Mouse (Mus musculus) A20 (cell line): ENCODE results near the gene Adcy9.

ENCODE experiments used
- DNase-seq: peaks from one replicate; pipeline ENCODE4 v3.0.0-alpha.2; 2011; ENCODE audit warnings: low read depth, low spot score

The Adcy9 gene

DNA sequence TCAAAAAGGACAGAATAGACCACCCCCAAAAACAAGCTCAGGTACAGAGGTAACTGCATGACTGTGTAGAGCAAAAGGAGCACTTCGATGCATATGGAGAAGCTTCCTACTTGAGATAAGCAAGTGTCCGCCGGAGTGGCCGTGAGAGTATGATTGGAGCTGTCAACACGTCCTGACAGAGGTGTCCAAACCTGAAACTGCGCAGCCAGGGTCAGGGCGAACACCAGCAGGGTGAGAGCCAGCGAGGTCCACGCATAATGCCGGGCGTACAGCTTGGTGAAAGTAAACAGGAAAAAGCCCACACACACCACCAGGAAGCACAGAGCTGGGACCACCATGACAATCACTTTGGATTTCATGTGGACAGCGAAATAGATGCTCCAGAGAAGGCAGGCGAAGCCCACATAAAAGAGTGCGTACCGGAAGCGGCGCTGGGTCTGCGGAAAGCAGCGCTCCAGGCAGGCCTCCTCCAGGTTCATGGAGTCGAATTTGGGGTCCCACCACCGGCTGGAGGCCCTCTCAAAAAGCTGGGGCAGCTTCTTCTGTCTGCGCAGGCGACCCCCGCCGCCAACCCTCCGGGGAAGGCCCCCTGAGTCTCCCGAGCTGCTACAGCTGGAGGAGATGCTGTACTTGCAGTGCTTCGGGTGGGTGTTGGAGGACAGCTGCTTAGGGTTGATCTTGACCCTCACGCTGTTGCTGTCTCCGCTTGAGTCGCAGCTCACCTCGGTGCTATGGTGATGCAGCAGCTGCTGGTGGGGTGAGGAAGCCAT, 1.3 kb downstream of the Adcy9 start:
- DNase-seq = no peak

DNA sequence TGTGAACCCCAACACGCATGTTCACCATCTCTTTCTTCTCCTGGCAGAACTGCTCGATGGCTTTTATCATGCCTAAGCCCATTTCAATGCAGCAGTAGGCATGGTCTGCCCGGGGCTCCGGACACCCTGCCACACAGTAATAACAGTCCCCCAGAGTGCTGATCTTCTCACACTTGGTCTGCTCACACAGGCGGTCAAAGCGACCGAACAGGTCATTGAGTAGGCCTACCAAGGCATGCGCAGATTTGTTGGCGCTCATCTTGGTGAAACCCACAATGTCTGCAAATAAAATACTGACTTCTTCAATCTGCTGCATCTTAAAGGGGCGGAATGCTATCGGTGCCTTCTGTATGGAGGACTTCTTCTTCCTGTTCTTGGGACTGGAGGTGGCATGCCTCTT, 2.2 kb downstream of the Adcy9 start:
- DNase-seq = no peak

DNA sequence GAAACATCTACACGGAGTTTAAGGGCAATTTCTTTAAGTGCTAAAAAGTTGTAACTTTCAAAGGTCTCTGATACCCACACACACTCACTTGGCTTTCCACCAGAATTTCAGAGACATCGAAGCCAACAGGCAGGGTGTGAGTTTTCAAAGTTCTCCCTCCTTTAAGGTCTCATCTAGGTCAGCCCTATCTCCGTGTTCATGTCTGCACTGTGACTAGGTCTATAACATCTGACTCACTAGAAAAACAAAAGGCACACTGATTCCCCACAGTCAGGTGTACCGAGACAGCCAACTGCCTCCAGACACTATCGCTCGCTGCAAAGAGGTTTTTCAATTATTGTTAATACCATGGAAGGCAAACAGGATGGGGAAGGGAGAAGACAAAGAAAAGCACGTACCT, 2.8 kb downstream of the Adcy9 start:
- no peak for DNase-seq

DNA sequence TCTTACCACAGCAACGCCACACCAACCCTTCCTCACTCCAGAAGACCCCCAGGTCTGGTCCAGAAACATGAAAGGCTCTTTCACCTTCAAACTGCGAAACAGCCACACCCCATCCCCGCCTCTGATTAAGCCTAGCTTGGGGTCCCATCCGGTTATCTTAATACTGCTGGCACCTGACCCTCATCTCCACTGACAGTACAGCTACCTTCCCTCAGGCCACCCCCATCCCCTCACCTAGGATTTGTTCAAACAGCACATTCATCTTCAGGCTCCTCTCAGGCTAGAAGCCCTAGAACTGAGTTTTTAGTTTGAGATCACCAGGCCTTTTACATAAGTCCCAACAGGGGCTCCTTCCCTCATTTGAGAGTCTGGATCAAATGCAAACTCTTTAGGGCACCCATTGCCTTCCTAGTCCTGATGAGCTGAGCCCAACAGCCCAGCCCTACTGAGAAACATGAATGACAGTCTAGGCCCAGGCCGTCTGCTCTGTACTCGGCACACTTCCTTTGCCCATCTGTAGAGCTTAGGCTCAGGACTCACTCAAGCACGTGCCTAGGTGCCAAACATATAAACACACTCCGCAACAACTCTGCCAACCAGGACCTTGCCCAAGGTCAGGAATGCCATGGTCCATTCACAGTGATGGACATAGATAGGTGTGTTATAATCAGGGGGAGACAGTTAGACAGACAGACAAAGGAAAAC, 5.3 kb downstream of the Adcy9 start:
- DNase-seq = no peak

DNA sequence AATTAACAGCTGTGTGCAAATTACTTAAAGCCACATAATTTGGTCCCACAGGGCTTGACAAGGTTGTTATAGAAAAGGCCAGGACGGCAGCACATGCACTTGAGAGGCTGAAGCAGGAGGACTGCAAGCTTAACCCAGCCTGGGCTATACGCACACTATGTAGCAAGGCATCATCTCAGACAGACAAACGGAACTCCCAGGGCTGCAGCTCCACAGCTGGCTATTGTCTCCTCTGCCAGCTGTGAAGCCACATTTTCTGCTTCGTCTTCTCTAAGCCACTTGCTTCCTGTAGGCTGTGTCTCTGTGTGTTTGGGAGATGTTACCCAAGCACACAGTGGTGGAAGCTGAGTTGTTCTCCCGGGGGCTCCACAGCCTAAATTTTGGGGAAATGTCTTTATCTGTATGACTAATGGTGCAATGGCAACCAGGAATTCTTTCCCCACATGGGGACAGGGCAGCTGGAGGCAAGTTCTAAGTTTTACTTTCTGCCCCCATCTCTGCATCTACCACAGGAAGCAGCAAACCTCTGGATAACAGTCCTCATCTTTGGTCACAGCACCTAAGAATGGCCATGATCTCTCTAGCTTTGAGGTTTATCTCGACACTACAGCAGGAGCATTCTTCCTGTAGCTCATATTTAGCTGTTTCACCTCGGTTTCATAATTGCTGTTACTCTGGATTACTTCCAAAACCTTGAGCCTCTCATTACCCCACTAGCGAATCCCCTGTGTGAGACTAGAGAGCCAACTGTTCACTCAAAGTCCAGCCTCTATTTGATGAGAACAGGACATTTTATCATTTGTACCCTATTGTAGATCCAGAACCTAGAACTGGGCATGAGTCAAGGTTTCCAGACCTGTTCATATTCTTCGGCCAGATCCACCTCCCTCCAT, 6.1 kb downstream of the Adcy9 start:
- no peak for DNase-seq

DNA sequence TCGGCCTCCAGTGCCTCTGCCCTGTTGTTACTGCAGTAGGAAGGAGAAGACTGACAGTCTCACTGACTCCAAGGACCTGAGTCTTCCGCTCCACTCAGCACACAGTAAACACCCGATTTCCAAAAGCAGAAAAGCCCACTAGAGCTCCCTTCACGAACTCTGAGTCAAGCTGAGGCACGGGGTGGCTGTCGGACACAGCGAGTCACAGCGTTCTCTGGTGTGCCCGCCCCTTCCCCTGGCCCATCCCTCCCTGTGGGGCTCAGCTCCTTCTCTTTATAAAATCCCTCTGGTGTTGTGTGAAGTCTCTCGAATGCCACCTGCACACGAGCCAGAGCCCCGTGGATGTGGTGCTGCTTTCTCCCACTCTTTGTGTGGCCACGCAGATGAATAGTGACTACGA, 7.0 kb downstream of the Adcy9 start:
- DNase-seq = no peak

DNA sequence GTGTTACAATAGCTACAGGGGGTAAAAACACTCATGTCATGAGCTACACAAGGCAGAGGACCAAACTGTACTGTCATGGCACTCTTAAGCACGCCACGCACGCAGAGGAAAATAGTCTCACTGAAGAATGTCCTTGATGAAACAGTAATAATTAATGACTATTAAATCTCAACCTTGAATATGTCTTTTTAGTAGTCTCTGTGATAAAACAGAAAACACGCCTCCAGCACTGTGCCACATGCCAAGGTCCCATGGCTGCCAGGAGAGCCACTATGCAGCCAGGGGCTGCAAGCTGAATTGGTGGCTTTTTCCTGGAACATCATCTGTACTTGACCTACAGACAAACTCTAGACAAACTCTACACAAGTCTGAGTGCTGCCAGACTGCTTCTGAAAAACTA, 8.0 kb downstream of the Adcy9 start:
- no peak for DNase-seq

DNA sequence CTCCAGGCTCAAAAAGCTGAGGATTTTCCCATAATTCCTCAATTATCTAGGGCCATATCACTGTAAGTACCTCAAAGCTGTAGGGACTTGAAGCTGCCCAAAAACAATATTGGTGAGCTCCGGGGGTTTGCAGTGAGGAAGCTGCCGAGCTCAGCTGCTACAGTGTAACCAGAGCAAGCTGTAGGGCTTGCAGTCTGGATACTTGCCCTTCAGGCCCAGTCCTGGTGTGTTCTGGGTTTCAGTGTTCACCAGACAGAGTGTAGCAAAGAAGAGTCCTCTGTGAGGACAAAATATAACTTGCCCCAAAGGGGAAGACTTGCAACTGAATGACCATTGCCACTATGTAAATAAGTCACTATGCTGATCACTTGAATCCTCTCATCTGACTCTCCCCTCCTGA, 9.0 kb downstream of the Adcy9 start:
- no peak for DNase-seq

DNA sequence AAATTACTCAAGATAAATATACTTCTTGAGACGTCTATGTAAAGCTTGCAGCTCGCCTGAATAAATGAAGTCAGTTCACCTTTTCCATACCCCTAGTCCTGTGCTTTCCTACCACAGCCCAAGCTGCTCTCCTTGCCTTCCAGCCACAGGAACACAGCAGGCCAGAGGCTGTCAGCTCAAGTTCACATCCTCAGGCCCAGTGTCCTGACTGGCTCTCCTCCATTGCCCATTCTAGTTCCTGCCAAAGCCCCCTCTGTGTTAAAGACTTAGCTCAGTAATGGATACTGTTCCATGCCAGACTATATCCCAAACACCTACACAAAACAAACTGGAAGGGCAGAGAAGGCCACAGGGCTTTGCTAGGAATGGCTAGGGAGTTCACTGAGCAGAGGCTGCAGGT, 12.8 kb downstream of the Adcy9 start:
- DNase-seq = no peak

DNA sequence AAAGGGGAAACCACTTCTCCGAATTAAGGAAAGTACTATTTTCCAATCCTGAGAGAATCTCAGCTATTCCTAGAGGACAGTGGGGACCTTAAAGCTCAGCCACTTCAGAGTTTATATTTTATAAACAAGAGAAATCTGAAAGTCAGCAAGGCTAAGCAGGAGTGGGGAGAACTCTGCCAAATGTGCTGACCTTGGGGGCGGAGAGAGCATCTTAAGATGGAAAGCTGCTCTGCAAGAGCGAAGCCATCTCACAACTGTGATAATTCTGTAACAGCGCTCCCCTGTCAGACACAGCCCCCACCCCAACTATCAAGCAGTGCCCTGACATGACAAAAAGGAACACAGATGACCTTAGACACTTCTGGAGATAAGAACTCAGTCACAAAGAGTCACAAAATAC, 13.6 kb downstream of the Adcy9 start:
- no peak for DNase-seq

DNA sequence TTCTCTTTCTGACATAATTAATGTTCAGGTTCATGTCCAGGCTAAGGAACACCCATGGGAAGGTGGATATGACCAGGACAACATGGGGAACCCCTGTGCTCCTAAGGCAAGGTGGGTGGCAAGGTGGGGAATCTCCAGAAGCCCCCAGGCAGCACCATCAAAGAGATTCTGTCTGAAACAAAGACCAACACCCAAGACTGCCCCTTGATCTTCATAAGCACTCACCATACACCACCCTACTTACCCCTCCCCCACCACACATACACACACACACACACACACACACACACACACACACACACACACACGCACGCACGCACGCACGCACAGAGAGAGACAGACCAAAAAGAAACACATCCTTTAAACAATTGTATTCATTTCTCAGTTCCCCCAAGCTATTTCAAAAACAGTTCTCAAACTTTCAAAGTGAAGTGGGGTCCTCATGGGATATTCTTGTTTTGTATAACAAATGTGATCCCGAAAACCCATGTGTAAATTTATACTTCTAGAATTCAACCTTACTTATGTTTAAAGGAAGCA, 14.2 kb downstream of the Adcy9 start:
- DNase-seq = no peak

DNA sequence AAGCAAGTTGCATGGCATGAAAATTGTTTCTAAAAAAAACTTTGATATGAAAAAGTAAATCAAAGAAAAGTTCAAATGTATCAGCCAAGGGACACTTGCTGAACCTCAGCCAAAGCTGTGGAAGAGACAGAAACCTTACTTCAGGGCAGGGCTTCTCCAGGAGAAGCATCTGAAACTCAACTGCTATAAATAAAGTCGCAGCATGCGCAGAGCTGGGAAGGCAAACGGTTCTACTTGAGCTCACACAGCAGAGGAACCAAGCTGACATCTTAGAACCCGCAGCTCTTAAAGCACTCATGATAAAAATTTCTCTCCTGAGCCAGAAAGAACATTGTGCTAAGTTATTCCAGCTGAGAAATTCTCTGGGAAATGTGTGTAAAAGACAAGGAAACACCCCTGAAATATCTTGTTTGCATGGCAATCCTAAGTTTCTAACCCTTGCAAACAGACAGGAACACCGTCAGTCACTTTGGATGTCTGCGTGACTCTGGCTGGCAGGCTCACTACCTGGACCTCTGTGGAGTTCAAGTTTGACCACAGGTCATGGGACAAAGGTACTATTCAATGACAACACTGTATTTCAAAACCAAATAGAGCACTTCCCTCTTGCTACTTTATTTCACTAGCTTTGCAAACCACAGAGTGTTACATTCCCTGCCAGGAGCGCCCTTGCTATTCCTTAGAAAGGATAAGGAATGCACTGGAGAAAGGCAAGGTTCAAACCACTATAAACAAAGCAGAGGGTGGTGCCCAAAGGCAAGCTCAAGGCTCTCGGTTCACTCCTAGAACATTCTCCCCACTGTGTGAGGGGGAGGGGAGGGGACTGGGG, 15.2 kb downstream of the Adcy9 start:
- DNase-seq = no peak

DNA sequence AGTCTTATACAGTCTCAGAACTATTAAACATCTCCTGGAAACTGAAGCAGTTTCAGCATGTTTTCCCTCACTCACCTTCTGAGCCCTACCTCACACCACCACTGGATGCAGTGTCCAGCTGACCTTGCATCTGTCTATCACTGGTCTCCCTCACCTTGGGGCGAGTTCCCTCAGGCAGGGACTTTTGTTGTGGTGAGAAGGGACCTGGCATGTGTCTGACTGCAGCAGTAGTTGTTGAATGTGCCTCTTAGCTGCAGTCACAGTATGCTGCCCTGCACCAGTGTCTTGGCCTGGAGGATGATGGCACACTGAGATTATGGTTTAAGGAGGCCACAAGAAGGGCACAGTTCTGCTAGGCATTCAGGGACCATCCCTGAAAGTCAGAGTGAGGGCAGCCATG, 19.2 kb downstream of the Adcy9 start:
- no peak for DNase-seq

DNA sequence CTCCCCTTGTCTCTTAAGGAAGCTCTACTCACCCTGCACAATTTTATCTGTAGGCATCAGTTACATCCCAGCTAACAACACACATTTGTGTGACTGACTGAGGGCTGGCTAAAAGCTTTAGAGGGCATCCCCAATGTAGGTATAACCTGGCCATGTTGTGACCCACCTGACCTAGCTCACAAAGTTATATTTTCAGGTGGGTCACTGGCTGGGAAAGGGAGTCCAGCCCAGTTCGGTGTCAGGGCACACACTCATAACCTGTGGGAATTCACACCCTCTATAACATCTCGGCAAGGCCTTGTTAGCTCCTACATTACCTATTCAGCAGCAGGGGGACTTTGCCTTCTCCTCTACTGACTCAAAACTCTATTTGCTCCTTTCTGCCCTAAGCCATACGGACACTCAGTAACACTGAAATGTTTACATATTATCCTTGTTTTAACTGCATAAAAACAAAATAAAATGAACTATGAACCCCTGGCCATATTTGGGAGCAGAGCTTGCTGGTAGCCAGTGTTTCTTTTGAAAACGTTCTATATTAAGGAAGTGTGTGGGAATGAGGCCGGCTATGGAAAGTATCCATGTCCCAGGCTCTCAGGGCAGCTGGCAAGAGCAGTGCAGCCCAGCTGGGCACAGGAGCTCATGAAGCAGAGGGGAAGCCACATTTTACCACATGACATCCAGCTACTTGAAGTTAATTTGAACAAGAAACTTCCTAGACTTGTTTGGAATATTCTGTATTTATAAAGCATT, 20.7 kb downstream of the Adcy9 start:
- DNase-seq = no peak

DNA sequence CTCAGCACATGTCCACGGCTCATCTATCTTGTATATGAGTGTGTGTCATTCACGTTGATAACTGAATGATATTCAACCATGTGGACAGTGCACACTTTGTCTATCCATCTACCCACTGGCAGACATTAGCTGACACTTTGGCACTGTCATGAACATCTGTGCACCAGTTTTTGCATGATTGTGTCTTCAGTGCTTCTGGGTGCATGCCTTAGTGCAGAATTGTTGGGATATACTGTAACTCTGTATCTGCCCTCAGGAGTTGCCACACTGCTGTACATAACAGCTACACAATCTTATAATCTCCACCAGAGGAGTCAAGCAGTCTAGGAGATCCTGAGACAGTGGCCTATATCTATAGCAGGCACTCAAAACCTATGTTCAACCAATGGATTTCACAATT, 21.5 kb downstream of the Adcy9 start:
- DNase-seq = no peak

DNA sequence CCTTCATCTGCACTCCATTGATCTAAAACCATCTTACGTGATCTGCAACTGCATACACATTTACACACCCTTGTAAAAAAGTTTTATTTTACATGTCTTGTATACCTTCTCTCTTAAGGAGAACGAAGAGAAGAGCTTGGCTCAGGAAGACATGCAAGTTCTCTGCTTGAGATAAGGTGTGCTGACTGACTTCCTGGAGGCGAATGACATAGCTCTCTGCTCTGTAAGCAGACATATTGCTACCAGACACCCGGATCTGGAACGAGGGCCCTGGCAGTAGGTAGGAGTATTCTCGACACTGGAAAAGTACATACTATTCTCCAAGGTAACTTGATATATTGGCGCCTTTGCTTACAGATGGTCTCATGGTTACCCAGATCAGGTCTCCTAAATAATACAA, 22.7 kb downstream of the Adcy9 start:
- DNase-seq = no peak

DNA sequence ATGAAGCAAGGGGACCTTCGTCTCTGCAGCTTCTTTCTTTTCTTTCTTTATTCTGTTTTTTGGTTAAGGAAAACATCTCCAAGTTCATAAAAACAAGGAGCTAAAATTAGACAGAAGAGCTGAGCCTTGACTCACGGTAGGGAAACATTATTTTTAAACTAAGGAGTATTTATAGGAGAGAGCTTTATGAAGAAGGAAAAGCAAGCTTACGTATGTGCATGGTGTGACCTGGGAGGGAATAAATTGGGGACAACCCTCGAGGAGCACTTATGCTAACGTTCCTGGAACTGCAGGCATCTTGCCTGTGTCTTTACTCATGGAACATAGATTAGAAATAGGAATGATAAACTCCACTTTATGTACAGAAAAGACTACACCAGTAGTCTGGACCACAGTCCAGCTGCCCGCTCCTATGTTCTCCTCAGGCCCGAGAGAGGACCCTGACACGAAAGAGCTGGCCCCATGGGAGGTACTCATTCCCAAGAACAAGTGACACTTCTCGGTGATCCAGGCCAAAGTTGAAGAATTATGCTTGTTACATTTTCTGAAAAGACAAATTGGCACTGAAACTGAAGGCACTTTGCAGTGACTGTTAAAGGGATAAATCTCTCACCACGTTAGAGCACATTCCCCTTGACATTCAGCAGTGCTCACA, 24.5 kb downstream of the Adcy9 start:
- no peak for DNase-seq

DNA sequence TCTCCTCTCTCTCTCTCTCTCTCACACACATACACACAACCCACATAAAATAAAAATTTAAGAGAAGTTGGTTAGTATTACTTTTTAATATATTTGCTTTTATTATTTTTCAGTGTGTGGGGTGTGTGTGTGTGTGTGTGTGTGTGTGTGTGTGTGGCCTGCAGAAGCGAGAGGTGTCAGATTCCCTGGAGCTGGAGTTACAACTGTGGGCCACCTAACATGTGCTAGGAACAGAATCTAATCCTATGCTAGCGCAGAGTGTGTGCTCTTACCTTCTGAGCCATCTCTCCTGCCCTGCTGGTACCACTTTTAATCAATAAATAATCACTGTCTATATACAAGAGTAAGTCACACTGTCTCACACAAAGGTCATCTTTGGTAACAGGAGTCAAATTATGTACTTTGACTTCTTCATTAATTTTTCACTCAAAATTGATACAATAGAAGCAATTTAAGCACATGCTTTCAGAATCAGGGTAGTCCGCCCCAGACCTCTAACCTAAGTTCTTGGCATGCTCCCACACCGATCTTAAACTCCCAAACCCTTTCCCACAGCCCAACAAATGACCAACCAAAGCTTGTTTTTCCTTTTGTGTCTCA, 25.2 kb downstream of the Adcy9 start:
- no peak for DNase-seq

DNA sequence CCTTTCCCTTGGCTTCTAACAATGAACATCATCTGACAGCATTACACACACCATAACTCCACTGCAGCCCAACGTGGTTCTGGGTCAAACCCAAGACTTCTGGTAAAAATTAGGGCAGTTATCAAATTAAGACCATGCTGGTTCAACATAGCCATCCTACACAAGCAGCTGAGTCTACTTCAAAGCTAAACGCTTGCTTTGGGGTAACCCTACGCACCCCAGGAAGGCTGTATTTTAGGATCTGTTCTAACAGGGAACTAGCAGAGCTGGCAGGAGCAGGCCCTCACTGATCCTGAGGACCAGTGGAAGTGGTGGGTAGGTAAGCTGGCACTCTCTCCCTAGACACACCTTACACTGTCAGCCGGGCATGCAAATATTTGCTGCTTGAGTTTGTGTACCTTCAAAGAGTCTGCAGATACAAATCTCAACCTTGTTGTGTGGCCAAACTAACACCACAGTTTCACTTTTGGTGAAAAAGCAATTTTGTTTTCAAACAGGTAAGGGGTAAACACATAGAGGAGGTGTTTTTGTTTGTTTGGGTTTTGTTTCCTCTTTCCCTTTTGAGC, 36.7 kb downstream of the Adcy9 start:
- peak; percentile 34 for DNase-seq
